Mouse (Mus musculus): ENCODE measurements at regions not wholly inside any gene's neighbourhood (a gene's known extent, or its start where the extent isn't known, plus 50 kb on each side); places are given as distances from the start of the nearest gene placed in this dataset.

DNA sequence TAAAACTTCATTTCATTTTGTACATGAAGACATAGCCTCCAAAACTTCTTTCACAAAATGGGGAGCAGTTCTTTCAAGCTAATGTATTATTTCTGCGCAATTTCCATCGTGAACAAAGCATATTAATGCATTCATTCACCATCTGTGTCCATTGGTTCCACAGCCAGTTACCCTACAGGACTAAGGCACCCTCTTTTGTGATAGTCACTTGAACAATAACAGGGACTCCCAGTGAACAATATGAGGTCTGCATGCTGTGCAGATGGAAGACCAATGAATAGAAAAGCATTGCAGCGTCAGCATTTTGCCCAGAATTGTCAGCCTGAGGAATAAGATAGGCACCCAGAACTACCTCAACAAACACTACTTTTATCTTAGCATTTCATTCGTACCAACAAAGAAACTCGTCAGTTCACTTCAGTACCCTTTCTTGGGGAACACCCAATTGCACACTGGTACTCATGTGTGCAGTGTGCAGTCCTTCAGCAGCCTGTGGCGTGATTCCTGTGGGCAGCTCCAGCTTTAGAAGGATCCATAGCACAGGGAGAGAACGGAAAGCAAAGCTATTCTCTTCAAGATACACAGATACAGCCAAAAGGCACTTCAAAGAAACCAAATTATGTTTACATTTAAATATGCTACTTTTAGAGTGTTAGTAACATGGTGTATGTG, 476.2 kb upstream of the Nr3c2 start:
- Histone ChIP-seq H3K27me3 (ENCODE audit: control insufficient read depth, insufficient read depth, low read length) (no peaks in the 10 kb centered on the region), H3K9me3 (ENCODE audit: control insufficient read depth, low read length) (no peaks in the 10 kb centered on the region), H3K4me3 (replicated peaks; ENCODE audit: low read length) (no peak overlapping the region), H3K27ac (replicated peaks; ENCODE audit: low read depth, low read length) (no peak overlapping the region), H3K36me3 (ENCODE audit: control insufficient read depth, insufficient read depth, low read length) (no peaks in the 10 kb centered on the region), H3K9ac (ENCODE audit: low read depth, low read length, severe bottlenecking) (no peak overlapping the region), H3K4me2 (replicated peaks; ENCODE audit: low read depth, low read length, severe bottlenecking) (no peak overlapping the region), H3K4me1 (ENCODE audit: control insufficient read depth, insufficient read depth, low read length) (no peaks in the 10 kb centered on the region)
- no peak for DNase-seq (ENCODE audit: low spot score)
- no peak for ATAC-seq (ENCODE audit: low FRiP score, low read depth)
- TF ChIP-seq POLR2A (IDR thresholded peaks at IDR 0.05; ENCODE audit: borderline replicate concordance, extremely low read depth, insufficient read depth, insufficient read length) = no peak
- 88% methylated on average over 7 of the region's 7 CpGs for WGBS

DNA sequence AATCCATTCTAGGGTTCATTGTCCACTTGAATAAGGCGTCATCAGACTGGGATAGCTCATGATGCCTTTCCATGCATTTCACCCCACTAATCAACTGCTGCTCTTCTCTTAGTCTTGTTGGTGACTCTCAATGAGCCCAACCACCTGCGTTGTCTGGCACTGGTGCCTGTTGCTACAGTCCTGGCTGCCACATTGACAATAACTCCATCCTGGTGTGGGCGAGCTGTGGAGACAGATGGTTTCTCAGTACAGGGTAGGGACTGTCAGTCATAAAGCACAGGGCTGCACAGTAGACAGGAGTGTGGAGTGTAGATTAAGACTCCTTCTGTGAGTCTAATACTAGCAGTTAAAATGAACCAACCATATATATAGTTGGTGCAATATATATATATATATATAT, 469.4 kb upstream of the Nr3c2 start:
- WGBS = 81% methylated on average over 3 of the region's 3 CpGs
- no peak overlapping the region for H3K4me2 ChIP-seq (replicated peaks; ENCODE audit: low read depth, low read length, severe bottlenecking)
- no peaks in the 10 kb centered on the region for H3K9me3 ChIP-seq (ENCODE audit: control insufficient read depth, low read length)
- no peaks in the 10 kb centered on the region for H3K36me3 ChIP-seq (ENCODE audit: control insufficient read depth, insufficient read depth, low read length)
- no peaks in the 10 kb centered on the region for H3K4me1 ChIP-seq (ENCODE audit: control insufficient read depth, insufficient read depth, low read length)
- no peak overlapping the region for H3K27ac ChIP-seq (replicated peaks; ENCODE audit: low read depth, low read length)
- H3K4me3 ChIP-seq (replicated peaks; ENCODE audit: low read length) = no peak overlapping the region
- H3K9ac ChIP-seq (ENCODE audit: low read depth, low read length, severe bottlenecking) = no peak overlapping the region
- no peak for DNase-seq (ENCODE audit: low spot score)
- no peak for TF ChIP-seq POLR2A (IDR thresholded peaks at IDR 0.05; ENCODE audit: borderline replicate concordance, extremely low read depth, insufficient read depth, insufficient read length)
- no peaks in the 10 kb centered on the region for H3K27me3 ChIP-seq (ENCODE audit: control insufficient read depth, insufficient read depth, low read length)
- ATAC-seq (ENCODE audit: low FRiP score, low read depth) = no peak

DNA sequence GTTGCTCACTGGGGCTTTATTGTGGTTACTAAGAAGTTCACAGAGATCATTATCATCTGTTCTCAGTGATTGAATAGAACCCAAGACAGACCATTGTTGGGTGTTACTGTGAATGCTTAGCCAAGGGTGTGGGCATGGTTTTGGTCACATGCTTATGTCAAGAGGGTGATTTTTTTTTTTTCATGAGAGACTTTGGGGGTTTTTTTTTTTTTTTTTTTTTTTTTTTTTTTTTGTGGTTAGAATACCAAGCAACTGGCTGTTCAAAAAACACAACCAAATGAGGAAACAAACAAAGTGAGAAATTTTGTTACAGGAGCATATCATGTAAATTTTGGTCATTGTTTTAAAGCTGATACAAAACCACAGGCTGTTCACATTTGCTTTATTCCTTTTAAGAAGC, 466.4 kb upstream of the Nr3c2 start:
- ATAC-seq (ENCODE audit: low FRiP score, low read depth) = no peak

DNA sequence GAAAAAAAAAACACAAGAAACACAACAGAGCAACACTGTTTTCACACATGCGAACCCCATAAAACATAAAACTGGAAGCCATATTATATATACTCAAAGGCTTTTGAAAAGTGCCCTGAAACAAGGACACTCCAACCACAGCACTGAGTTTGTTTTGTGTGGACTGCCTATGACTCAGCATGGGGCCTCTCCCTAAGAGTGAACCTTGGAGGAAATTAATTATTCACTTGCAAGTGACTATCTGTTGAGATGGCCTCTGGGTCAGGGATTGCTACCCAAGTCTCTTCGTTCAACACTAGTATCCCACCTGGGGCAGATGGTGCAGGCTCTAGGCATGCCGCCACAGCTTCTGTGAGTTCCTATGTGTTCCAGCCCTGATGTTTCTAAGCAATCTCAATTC, 461.3 kb upstream of the Nr3c2 start:
- no peak for TF ChIP-seq POLR2A (IDR thresholded peaks at IDR 0.05; ENCODE audit: borderline replicate concordance, extremely low read depth, insufficient read depth, insufficient read length)
- ATAC-seq (ENCODE audit: low FRiP score, low read depth) = no peak
- H3K9ac ChIP-seq (ENCODE audit: low read depth, low read length, severe bottlenecking) = no peak overlapping the region
- H3K4me2 ChIP-seq (replicated peaks; ENCODE audit: low read depth, low read length, severe bottlenecking) = no peak overlapping the region
- DNase-seq (ENCODE audit: low spot score) = no peak
- H3K27ac ChIP-seq (replicated peaks; ENCODE audit: low read depth, low read length) = no peak overlapping the region
- WGBS = 83% methylated on average over 3 of the region's 3 CpGs
- no peak overlapping the region for H3K4me3 ChIP-seq (replicated peaks; ENCODE audit: low read length)
- no peaks in the 10 kb centered on the region for H3K4me1 ChIP-seq (ENCODE audit: control insufficient read depth, insufficient read depth, low read length)
- no peaks in the 10 kb centered on the region for H3K27me3 ChIP-seq (ENCODE audit: control insufficient read depth, insufficient read depth, low read length)
- H3K9me3 ChIP-seq (ENCODE audit: control insufficient read depth, low read length) = no peaks in the 10 kb centered on the region
- no peaks in the 10 kb centered on the region for H3K36me3 ChIP-seq (ENCODE audit: control insufficient read depth, insufficient read depth, low read length)

More for the DNA sequence above, 466.4 kb upstream of the Nr3c2 start:
- H3K4me2 ChIP-seq (replicated peaks; ENCODE audit: low read depth, low read length, severe bottlenecking) = no peak overlapping the region
- no peak for TF ChIP-seq POLR2A (IDR thresholded peaks at IDR 0.05; ENCODE audit: borderline replicate concordance, extremely low read depth, insufficient read depth, insufficient read length)
- H3K4me3 ChIP-seq (replicated peaks; ENCODE audit: low read length) = no peak overlapping the region
- no peaks in the 10 kb centered on the region for H3K27me3 ChIP-seq (ENCODE audit: control insufficient read depth, insufficient read depth, low read length)
- no peaks in the 10 kb centered on the region for H3K4me1 ChIP-seq (ENCODE audit: control insufficient read depth, insufficient read depth, low read length)
- no peak overlapping the region for H3K9ac ChIP-seq (ENCODE audit: low read depth, low read length, severe bottlenecking)
- H3K9me3 ChIP-seq (ENCODE audit: control insufficient read depth, low read length) = no peaks in the 10 kb centered on the region
- no peaks in the 10 kb centered on the region for H3K36me3 ChIP-seq (ENCODE audit: control insufficient read depth, insufficient read depth, low read length)
- DNase-seq (ENCODE audit: low spot score) = no peak
- no peak overlapping the region for H3K27ac ChIP-seq (replicated peaks; ENCODE audit: low read depth, low read length)

DNA sequence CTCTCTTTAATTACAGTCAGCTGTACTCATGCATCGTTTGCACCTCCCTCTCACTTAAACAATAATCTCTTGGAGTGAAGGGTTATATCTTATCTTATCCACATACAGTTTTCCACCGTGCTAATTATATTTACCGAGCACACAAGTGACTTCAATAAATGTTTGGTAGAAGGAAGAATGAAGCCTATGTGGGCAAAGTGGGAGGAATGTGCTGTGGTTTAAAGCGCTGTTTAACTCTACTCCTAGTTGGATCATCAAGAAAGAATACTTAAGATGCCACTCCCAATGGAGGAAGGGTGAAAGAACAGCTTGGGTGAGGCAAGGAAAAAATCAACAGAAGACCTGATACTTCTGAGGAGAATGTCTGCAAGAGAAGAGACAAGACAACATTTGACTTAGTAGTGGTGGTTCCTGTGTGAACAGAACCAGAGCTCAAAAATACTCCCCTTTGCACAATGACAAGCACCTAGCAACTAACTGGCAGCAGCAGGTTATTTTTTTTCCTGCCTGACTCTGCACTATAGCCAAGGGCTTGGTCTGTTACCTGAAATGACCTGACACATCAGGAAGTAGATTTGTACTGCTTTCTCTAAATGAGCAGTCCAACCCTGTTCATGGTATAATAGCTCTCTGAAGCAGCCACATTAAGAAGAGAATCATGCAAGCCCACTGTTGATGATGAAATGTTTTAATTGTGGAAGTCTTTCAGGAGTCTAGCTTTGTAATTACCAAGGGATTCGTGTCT, 424.6 kb upstream of the Nr3c2 start:
- Histone ChIP-seq H3K27me3 (ENCODE audit: control insufficient read depth, insufficient read depth, low read length) (no peaks in the 10 kb centered on the region), H3K4me2 (replicated peaks; ENCODE audit: low read depth, low read length, severe bottlenecking) (no peak overlapping the region), H3K9ac (ENCODE audit: low read depth, low read length, severe bottlenecking) (no peak overlapping the region), H3K36me3 (ENCODE audit: control insufficient read depth, insufficient read depth, low read length) (no peaks in the 10 kb centered on the region), H3K9me3 (ENCODE audit: control insufficient read depth, low read length) (no peaks in the 10 kb centered on the region), H3K4me3 (replicated peaks; ENCODE audit: low read length) (no peak overlapping the region), H3K27ac (replicated peaks; ENCODE audit: low read depth, low read length) (no peak overlapping the region), H3K4me1 (ENCODE audit: control insufficient read depth, insufficient read depth, low read length) (no peaks in the 10 kb centered on the region)
- 84% methylated on average over 5 of the region's 5 CpGs for WGBS
- ATAC-seq (ENCODE audit: low FRiP score, low read depth) = no peak
- no peak for DNase-seq (ENCODE audit: low spot score)
- no peak for TF ChIP-seq POLR2A (IDR thresholded peaks at IDR 0.05; ENCODE audit: borderline replicate concordance, extremely low read depth, insufficient read depth, insufficient read length)

All from limb, embryonic 14.5 days (tissue).